Mouse (Mus musculus): ENCODE results near the gene Ankzf1.

The Ankzf1 gene

DNA sequence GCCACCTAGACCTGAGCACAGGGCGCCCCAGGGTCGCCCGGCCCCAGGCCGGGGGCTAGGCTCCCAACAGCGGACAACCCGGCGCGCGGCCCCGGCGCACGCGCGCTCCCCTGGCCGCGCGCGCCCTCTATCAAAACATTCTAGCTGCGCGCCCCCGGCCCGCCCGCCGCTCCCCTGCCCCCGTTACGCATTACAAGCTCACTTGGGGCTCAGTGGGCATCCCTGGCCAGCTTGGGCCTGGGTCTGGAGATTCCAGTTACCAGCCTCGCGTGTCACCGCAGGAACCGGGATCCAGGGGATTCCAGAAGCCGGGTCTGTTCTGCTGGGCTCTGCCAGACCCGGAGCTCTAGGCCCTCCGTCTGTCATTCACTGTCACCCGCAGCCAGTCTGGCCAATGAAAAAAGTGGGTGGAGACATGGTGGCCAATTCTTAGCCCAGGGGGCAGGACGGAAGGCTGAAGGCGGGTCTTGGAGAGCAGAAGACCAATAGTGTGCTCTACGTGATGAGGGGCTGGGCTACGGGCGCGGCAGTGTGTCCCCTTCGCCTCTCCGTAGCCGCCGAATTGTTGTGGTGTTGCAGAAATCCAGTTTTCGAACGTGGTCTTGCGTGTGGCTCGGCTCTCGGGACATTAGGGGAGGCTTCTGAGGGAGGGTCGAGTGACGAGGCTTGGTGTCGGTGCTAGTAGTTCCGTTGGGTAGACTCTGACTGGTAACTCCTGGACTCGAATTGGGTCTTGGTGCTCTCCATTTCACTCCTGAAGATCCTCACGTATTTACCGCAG, at the start of gene Ankzf1, which contains the start of gene Atg9a:
Ankzf1 (plus strand) TSS at position 530 of the 781 bp plus-strand sequence.
Atg9a (minus strand) TSS at position 575 of the 781 bp plus-strand sequence.
- DNase-seq, result peak; percentile 93 to 94

DNA sequence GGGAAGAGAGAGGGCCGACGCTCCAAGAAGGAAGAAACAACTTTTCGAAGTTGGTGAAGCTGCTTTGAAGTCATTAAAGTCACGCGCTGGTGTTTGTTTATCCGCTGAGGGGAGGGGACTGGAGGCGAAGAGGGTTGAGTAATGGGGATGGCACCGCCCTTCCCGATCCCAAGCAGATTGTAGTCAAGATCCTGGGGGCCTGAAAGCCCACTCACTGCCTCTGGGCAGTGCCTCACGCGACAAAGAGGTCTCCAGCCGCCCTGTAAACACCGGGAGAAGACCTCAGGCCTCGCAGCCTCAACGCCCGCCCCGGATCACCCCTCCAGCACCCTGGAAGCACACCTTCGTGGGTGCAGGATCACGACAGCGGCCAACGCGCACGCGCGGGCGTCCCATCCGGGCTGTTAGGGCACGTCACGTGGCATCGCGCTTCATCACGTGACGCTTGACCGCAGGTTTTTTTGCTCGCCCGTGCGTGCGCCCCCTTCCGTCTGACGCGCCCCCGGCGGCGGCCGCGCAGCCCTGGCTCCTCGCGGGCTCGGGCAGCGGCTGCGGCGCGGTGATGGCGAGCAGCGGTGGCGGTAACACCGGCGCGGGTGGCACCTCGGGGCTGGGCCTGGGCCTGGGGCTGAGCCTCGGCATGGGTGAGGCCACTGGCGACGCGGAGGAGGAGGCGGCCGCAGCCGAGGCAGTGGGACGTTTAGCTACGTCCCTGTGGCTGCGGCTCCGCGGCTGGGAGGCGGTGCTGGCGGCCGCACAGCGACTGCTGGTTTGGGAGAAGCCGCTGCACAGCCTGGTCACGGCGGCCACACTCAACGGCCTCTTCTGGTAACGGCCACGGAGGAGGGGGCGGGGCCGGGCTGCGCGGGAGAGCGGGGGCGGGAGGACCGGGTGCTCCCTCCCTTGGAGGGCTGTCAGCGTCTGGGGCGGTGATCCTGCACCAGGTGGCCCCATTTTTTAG, 49.4 kb upstream of the Ankzf1 start, which contains the start of the genes Cnppd1 and Retreg2:
Cnppd1 (minus strand) TSS at position 411 of the 961 bp plus-strand sequence.
Retreg2 (plus strand) TSS at position 478 of the 961 bp plus-strand sequence.
- DNase-seq, result peak; percentile 98

DNA sequence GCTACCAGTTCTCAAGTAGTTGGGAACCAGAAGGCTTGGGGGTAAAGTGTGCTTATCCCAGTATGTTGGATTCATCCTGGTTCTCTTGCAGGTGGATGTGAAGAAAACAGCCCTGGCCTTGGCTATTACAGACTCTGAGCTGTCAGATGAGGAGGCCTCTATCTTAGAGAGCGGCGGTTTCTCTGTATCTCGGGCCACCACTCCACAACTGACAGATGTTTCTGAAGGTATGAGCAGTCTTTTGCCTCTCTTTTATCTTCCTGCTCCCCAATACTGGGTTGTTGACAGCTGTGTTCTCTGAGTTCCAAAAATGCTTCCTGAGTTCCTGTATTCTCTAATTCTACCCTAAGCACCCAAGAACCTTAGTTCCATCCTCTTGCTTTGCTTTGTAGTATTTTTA, 46.4 kb upstream of the Ankzf1 start:
- no peak for DNase-seq

DNA sequence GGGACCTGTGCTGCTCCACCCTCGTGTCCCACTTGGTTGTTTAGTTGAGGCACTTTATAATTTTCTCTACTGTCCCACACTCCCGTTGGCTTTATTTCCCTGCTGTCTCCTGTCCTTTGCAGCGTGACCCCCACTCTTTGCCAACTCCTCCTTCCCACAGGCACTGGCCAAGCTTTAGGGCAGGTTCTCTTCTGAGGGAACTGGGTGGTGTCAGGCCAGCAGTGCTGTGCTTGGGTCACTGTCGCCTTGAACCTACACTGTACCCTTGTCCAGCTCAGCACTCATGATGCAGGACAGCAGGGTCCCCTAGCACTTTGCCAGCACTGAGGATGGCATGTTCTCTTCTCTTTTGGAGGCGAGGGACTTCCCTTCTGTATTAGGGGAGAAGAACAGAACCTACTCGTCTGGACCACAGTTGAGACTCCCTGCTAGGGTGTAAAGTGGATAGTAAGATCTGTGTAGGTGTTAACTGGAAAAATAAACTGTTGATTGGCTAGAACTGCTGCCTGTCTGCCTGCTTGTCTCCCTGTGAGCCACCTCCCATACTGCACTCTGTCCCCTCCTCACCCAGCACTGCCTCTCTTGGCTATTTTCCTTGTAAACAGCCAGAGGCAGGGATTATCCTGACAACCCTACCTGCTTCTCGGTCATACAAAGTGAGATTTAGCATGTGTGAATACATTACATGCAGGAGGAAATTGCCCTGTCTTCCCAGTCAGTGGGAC, 44.4 kb upstream of the Ankzf1 start:
- no peak for DNase-seq

DNA sequence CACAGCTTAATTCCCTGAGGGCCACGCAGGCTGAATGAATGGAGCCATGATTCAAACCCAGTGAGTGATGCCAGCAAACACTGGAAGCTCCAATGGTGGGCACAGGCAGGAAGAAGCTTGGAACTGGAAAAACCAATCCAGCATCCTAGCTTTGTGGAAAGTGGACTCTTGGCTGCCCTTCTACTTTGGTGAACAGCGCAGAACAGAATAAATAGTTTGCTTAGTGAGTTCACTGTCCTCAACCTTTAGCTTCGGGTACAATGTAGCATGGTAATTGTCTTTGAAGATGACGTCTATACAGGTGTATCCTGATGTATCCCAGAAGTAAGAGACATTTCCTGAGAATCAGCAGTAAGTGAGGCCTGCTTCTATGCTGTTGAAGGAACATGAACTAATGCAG, 43.2 kb upstream of the Ankzf1 start:
- DNase-seq, result no peak

DNA sequence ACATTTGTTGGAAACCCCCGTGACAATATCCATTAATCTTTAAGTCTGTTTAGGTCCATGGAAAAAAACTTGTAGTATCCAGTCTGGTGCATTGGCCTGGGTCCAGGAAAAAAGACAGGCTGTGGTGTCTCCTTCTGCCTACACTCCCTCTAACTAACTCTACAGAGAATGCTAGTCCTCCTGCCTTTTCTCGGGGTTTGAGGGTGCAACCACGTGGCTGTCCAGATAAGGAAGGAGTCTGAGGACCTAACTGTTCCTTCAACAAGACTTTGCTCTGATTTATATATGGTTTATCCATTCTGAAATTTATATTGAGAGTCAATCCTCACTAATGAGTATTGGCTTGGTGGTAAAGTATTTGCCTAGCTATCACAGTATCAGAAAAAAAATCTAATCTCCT, 36.1 kb upstream of the Ankzf1 start:
- no peak for DNase-seq

DNA sequence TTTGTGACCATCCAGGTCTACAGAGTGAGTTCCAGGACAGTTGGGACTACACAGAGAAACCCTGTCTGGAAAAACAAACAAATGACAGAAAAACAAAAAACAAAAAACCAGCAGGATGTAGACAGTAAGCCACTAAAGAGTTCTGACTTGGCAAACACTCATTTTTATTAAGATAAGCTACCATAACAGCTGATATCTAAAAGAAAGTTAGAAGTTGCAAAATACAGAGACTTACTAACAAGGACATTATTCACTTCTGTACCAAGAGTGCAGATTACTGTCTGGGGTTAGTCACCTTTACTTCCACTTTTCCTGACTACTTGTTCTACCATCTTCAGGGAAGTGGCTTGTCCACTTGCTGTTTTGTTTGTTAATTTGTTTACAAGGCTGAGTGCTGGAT, 33.0 kb upstream of the Ankzf1 start:
- DNase-seq, result no peak

DNA sequence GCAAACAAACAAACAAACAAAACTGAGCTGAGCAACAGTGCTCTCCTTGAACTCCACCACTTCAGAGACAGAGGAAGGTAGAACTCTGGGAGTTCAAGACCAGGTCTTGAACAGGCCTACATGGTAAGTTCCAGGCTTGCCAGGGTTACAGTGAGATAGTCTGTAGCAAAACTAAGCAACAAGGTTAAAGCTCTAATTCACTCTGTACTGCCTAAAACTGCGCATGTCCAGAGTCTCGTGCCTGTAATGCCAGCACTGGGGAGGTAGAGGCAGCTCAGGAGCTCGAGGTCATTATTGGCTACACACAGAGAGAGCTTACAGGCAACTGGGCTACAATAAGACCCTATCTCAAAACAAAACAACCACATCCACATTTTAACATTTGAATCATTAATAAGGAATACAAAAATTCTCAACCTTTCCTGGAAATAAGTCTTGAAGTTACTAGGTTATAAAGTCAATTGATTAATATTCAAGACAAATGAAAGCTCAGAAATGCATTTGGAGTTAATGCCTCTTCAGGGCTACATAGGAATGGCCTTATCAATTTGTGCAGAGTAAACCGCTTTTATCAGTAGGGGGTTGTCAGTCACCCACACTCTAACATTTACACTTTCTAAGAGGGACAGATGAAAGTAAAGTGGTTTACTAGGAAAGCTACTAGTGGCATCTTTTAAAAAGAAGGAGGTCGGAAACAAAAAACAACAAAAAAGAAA, 32.3 kb upstream of the Ankzf1 start:
- no peak for DNase-seq

DNA sequence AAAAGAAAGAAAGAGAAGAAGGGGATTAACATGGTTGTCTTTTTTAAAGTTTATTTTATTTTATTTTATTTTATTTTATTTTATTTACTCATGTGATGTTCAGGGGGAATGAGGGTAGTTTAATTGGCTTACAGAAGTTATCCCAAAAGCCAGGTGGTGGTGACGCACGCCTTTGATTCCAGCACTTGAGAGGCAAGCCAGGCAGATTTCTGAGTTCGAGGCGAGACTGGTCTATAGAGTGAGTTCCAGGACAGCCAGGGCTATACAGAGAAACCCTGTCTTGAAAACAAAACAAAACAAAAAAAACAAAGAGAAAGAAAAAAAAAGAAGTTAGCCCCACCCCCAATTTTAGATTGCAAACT, 31.7 kb upstream of the Ankzf1 start:
- DNase-seq, result no peak

DNA sequence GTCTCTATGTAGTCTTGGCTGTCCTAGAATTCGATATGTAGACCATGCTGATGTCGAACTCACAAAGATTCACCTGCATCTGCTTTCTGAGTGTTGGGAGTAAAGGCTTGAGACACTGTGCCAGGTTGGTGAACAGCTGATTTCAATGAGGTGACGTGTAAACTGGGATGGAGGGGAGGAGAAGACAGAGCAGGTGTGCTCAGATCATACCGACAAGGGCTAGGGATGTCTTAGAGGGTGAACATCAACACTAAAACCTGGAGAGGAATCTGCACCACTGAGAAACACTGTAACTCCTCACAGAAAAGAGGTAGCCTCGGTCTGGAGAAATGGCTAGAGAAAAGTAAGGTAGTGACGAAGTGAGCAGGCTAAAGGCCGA, 23.9 kb upstream of the Ankzf1 start:
- DNase-seq, result no peak

DNA sequence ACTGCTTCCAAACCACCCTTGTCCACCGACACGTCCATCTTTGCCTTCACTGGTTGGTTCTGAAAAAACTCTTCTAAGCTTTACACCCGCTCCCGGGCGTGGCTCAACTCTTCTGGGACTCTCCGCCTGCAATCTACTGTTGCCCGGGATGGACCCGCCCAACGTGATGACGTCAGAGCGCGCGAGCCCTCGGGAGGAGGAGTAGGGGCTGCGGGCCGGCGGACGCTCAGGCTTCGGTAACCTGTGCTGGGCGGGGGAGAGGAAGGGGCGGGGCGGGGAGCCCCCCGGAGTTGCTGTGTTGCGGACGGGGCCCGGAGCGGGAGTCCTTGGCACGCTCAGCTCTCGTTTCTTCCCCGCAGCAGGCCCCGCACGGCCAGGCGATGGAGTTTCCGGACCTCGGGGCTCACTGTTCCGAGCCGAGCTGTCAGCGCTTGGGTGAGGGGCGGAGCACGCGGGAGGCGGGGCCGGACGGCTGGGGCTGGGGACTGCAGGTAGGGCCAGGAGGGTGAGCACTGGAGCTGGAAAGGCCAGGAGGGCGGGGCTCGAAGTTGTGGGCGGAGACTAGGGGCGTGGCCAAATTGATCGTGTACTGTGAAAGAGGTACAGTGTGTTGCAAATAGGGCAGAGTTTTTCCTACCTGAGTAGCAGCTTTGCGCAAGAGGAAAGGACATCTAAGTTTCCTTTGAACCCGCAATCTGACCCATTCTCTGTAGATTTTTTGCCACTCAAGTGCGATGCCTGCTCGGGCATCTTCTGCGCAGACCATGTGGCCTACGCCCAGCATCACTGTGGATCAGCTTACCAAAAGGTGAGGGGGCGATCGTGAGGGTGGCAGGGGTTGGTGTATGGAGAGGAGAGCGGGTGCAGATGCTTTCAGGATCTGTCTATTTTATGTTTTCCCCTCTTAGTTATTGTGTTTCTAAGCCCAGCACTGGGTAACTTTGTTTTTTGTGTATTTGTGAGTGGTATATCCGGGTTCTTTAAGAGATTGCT, 23.2 kb upstream of the Ankzf1 start, which contains the start of gene Zfand2b:
Zfand2b (plus strand) TSS at position 175 of the 993 bp plus-strand sequence.
- DNase-seq, result peak; percentile 97 to 98

DNA sequence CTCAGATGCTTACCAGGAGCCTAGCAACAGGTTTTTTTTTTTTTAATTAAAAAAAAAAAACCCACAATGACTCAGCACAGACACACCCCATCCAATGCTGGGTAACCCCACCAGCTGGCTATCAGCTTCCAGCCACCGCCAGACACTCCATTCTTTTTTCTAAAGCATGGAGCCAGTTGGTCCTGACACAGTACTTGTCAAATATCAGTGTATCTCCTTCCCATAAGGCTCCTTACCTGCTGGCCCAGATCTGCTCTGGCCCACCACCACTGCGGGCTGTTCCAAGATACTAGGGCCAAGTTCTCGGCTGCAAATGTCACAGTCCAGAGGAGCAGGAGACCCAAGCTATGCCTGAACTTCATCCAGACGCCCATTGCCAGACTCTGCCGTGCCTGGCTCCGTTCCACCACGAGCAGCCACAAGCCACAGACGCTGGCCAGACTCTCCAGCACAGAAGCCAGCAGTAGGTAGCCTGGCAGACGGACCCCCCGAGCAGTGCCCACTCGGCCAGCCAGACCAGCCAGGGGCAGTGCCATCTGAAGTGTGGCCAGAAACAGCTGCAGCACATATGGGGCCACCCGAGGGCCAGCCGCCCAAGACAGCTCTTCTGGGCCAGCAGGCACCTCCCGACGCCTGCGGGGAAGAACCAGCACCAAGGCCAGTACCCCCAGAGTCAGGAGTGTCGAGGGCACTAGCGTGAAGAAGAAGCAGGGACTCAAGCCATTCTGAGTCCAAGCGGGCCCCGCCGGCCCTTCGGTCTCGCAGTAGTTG, 12.4 kb upstream of the Ankzf1 start:
- DNase-seq, result peak; percentile 61 to 74

DNA sequence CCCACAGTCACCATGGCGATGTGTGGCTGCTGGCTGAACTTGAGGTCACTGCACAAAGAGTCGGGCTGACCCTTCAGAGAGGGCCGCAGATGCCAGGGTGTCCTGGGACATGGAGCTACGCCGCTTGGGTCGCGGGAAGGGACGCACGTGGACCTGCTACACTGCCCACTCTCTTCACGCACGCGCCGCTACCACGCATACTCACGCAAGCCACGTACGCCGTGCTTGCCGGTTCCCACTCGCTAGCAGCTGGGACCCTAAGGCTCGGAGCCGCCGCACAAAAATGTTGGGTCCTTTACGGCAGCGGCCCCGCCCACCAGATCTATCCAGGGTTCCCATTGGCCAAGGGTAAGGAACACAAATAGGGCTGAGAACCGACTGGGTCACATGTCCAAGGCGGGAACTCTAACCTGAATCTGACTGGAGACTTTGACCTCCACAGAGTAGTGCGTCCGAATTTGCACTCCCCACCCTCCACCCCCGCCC, 11.8 kb upstream of the Ankzf1 start, which contains the start of gene Abcb6:
Abcb6 (minus strand) TSS at position 288 of the 486 bp plus-strand sequence.
- peak; percentile 86 to 89 for DNase-seq

DNA sequence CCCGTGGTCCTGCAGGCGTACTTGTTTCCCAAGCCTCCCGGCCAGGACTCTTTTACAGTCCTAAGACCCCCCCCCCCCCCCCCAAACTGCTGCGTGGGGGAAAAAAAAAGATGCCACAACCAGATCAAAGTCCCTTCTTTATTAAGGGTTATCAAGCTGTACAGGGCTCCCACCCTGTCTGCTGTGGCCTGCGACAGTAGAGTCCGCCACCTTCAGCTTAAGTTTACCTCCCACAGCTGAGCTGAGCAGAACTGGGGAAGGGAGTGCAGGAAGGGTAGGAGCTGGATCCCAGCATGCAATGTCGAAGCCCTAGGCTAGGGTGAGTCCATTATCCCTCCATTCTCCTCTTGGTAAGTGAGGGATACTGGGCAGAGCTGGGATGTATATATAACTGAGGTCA, 11.2 kb upstream of the Ankzf1 start:
- no peak for DNase-seq

DNA sequence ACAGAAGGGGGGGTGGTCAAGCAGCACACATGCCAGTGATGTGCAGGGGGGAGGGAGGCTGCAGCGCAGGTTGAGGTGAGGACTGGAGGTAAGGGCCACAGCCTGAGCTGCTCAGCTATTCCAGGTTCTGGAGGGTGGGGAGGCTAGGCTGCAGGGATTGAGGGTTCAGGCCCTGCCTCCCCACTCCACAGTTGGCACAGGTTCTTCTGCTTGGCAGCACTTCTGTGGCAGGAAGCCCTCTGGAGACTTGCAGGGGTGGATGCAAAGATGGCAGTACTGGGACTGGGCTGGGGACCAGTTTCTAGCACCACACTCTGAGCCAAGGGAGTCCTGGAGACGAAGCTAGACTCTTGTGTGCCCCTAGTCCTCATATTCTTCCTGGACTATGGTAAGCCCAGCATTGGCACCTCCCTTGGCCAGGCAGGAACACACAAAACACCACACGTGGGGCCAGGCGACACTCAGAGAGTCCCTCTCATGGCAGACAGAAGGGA, 10.5 kb upstream of the Ankzf1 start:
- peak in 1 of 2 experiments; percentile 28 for DNase-seq

DNA sequence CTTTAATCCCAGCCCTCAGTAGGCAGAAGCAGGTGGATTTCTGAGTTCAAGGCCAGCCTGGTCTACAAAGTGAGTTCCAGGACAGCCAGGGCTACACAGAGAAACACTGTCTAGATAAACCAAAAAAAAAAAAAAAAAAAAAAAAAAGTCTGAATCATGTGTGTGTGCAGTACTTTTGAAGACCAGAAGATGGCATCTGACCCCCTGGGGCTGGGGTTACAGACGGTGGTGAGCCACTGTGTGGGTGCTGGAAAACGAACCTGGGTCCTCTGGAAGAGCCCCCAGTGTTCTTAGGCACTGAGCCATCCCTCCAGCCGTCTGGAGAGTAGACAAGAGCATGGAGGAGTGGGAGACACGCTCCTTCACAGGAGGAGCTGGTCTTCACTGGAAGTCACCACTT, 9.8 kb upstream of the Ankzf1 start:
- no peak for DNase-seq

DNA sequence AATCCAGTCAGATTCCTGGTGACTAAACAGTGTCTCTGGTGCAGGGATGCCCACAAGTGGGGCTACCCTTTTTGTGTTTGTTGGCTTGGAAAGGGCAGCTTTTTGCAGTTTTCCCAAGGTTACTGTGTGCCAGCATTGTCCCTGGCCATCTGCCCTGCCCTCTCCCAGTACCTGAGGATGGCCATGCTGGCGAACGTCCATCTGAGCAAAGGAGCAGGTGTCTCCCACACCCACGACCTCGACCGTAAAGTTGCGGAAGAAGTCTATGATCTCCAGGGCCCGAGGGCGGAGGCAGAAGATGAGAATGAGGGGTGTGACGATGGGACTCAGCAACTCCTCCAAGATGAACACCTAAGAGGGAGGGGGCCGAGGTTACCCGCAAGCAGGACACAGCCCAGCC, 6.5 kb upstream of the Ankzf1 start:
- DNase-seq, result peak; percentile 49 to 67

DNA sequence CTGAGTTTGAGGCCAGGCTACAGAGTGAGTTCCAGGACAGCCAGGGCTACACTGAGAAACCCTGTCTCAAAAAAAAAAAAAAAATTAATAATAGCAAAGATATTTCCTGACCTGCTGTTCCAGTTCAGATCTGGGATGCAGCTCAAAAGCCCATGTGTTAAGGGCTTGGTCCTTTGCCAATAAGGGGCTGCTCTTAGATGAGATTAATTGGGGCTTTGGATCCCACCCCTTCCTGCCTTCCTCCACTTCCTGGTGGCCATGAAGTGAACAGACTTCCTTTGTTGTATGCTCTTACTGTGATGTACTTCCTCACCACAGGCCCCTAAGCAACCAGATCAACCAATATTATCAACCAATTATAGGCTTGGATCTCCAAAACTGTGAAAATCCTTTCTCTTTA, 4.8 kb upstream of the Ankzf1 start:
- no peak for DNase-seq

DNA sequence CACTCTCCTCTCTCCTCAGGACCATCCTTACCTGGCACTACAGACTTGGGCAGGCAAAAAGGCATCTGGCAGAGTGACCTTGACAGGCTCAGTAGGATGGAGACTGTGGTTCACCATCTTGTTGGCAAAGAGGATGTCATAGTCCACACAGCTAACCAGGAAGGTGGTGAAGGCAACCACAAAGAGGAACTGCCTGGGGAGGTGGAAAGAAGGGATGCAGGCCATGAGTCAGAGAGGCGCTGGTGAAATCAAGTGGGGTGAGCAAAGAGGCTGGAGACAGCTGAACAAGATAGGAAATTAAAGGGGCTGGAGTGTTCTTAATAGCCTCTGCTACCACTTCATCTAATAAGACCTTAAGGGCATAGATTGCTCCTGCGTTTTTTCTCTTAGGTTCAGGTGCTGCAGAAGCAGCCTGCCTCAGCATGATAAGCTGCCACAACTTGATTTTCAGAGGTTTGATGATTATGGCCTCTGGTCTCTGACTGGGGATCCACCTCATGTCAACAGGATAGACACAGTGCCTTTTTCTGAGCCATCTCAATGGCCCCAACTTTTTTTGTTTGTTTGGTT, 4.0 kb upstream of the Ankzf1 start:
- no peak for DNase-seq
